Mouse (Mus musculus) MEL (cell line): ENCODE results near the gene Mpp3. TPM values are rescaled to one million over a fixed set of nuclear protein-coding genes. Genes with fewer than 3 reads are reported as not detected.

ENCODE experiments used
- DNase-seq: peaks from one replicate; pipeline ENCODE4 v3.0.0; 2011; ENCODE audit warnings: low read depth, low spot score
- H3K27ac ChIP-seq: 2 replicates; pipeline ENCODE4 v1.5.1; 2012; ENCODE audit warnings: low read depth, mild to moderate bottlenecking, control low read depth, low read length, moderate library complexity; ENCODE audit not compliant: control insufficient read depth
- H3K27me3 ChIP-seq, 2 experiments: fragments of 150-350 bp in 1 of 2; sonication (generic) in 1 of 2; 2 replicates each; pipeline ENCODE4 v1.6.1; 2012; ENCODE audit warnings: low read length in 2 of 2, mild to moderate bottlenecking in 2 of 2, improper control_type of control experiment in 1 of 2, moderate library complexity in 1 of 2; ENCODE audit not compliant: insufficient read depth in 2 of 2, control insufficient read depth in 1 of 2
- H3K36me3 ChIP-seq, 2 experiments: 2 replicates each; pipeline ENCODE4 v1.6.1; 2012 to 2014; ENCODE audit warnings: low read length in 2 of 2, improper control_type of control experiment in 1 of 2, inconsistent platforms in 1 of 2, mild to moderate bottlenecking in 1 of 2; ENCODE audit not compliant: insufficient read depth in 2 of 2, control insufficient read depth in 1 of 2
- H3K4me1 ChIP-seq, 2 experiments: fragments of 150-350 bp in 1 of 2; sonication (generic) in 1 of 2; 2 replicates each; pipeline ENCODE4 v1.6.1; 2012; ENCODE audit warnings: low read length in 2 of 2, improper control_type of control experiment in 1 of 2, mild to moderate bottlenecking in 1 of 2; ENCODE audit not compliant: insufficient read depth in 2 of 2, control insufficient read depth in 1 of 2
- H3K4me3 ChIP-seq, 2 experiments: fragments of 150-350 bp in 1 of 2; sonication (generic) in 1 of 2; 2 replicates each; pipeline ENCODE4 v1.5.1; 2012; ENCODE audit warnings: low read depth in 2 of 2, low read length in 2 of 2, mild to moderate bottlenecking in 2 of 2, moderate library complexity in 2 of 2, control low read depth in 1 of 2, improper control_type of control experiment in 1 of 2; ENCODE audit not compliant: control insufficient read depth in 1 of 2, insufficient read depth in 1 of 2
- H3K79me2 ChIP-seq: 2 replicates; pipeline ENCODE4 v1.6.1; 2012; ENCODE audit warnings: mild to moderate bottlenecking, low read length, moderate library complexity; ENCODE audit not compliant: control insufficient read depth, poor library complexity, insufficient read depth
- H3K9ac ChIP-seq: 2 replicates; pipeline ENCODE4 v1.6.1; 2012; ENCODE audit warnings: low read depth, mild to moderate bottlenecking, control low read depth, low read length, moderate library complexity; ENCODE audit not compliant: control insufficient read depth, poor library complexity, severe bottlenecking
- H3K9me3 ChIP-seq: fragments of 150-350 bp; sonication (generic); replicated peaks from 2 replicates; pipeline ENCODE4 v1.6.1; 2012; ENCODE audit warnings: mild to moderate bottlenecking, low read length, improper control_type of control experiment, moderate library complexity; ENCODE audit not compliant: insufficient read depth
- BHLHE40 ChIP-seq: IDR thresholded peaks from 2 replicates; pipeline ENCODE4 v1.6.1; 2012; ENCODE audit warnings: low read depth, mild to moderate bottlenecking, inconsistent platforms, low read length, improper control_type of control experiment, borderline replicate concordance
- CTCF ChIP-seq, 3 experiments: IDR thresholded peaks in 2 of 3; conservative IDR thresholded peaks in 1 of 3; 2 replicates each; pipeline ENCODE4 v1.5.1; 2011 to 2012; ENCODE audit warnings: low read length in 3 of 3, low read depth in 2 of 3, mild to moderate bottlenecking in 2 of 3, improper control_type of control experiment in 1 of 3, inconsistent platforms in 1 of 3, mixed read lengths in 1 of 3, moderate library complexity in 1 of 3; ENCODE audit not compliant: control insufficient read depth in 1 of 3, insufficient read depth in 1 of 3, poor library complexity in 1 of 3, severe bottlenecking in 1 of 3
- E2F4 ChIP-seq: IDR thresholded peaks from 2 replicates; pipeline ENCODE4 v1.6.1; 2011; ENCODE audit warnings: low read depth, low read length, improper control_type of control experiment, borderline replicate concordance
- ELF1 ChIP-seq: IDR thresholded peaks from 2 replicates; pipeline ENCODE4 v1.6.1; 2014; ENCODE audit warnings: low read depth, mild to moderate bottlenecking, inconsistent platforms, low read length, improper control_type of control experiment, moderate library complexity
- EP300 ChIP-seq, 2 experiments: IDR thresholded peaks; 2 replicates each; pipeline ENCODE4 v1.6.1; 2011; ENCODE audit warnings: improper control_type of control experiment in 2 of 2, low read length in 2 of 2, low read depth in 1 of 2, mild to moderate bottlenecking in 1 of 2
- GABPA ChIP-seq: IDR thresholded peaks from 2 replicates; pipeline ENCODE4 v1.6.1; 2012; ENCODE audit warnings: low read depth, mild to moderate bottlenecking, inconsistent platforms, low read length, improper control_type of control experiment, moderate library complexity
- GATA1 ChIP-seq: IDR thresholded peaks from 2 replicates; pipeline ENCODE4 v1.6.1; 2011; ENCODE audit warnings: low read depth, low read length, improper control_type of control experiment
- HCFC1 ChIP-seq: IDR thresholded peaks from 2 replicates; pipeline ENCODE4 v1.6.1; 2012; ENCODE audit warnings: low read depth, mild to moderate bottlenecking, inconsistent platforms, low read length, improper control_type of control experiment, moderate library complexity
- MAFK ChIP-seq: IDR thresholded peaks from 2 replicates; pipeline ENCODE4 v1.6.1; 2011; ENCODE audit warnings: low read depth, mild to moderate bottlenecking, low read length, improper control_type of control experiment, borderline replicate concordance
- MAX ChIP-seq: IDR thresholded peaks from 2 replicates; pipeline ENCODE4 v1.6.1; 2011; ENCODE audit warnings: low read length, improper control_type of control experiment
- MEF2A ChIP-seq: IDR thresholded peaks from 2 replicates; pipeline ENCODE4 v1.6.1; 2014; ENCODE audit warnings: low read depth, mild to moderate bottlenecking, inconsistent platforms, low read length, improper control_type of control experiment; ENCODE audit not compliant: poor library complexity, insufficient replicate concordance, severe bottlenecking; ENCODE audit errors: extremely low read depth
- MXI1 ChIP-seq: IDR thresholded peaks from 2 replicates; pipeline ENCODE4 v1.6.1; 2011; ENCODE audit warnings: mild to moderate bottlenecking, low read depth, low read length, improper control_type of control experiment
- NRF1 ChIP-seq: IDR thresholded peaks from 2 replicates; pipeline ENCODE4 v1.6.1; 2014; ENCODE audit warnings: low read depth, mild to moderate bottlenecking, inconsistent platforms, low read length, improper control_type of control experiment, moderate library complexity; ENCODE audit not compliant: poor library complexity, insufficient read depth, severe bottlenecking
- POLR2A ChIP-seq, 2 experiments: IDR thresholded peaks; 2 replicates each; pipeline ENCODE4 v1.6.1; 2011 to 2012; ENCODE audit warnings: low read length in 2 of 2, mild to moderate bottlenecking in 2 of 2, control low read depth in 1 of 2, improper control_type of control experiment in 1 of 2, low read depth in 1 of 2, moderate library complexity in 1 of 2; ENCODE audit not compliant: control insufficient read depth in 1 of 2, insufficient read depth in 1 of 2, poor library complexity in 1 of 2
- RAD21 ChIP-seq: IDR thresholded peaks from 2 replicates; pipeline ENCODE4 v1.6.1; 2011; ENCODE audit warnings: mild to moderate bottlenecking, low read depth, low read length, improper control_type of control experiment
- SIN3A ChIP-seq: IDR thresholded peaks from 2 replicates; pipeline ENCODE4 v1.6.1; 2012; ENCODE audit warnings: low read length, improper control_type of control experiment, inconsistent platforms
- TAL1 ChIP-seq: IDR thresholded peaks from 2 replicates; pipeline ENCODE4 v1.6.1; 2012; ENCODE audit warnings: mild to moderate bottlenecking, inconsistent platforms, low read length, moderate library complexity, mixed read lengths
- TBP ChIP-seq: IDR thresholded peaks from 2 replicates; pipeline ENCODE4 v1.8.0; 2011; ENCODE audit warnings: low read depth, low read length, improper control_type of control experiment
- ZC3H11A ChIP-seq: IDR thresholded peaks from 2 replicates; pipeline ENCODE4 v1.6.1; 2012; ENCODE audit warnings: low read depth, mild to moderate bottlenecking, inconsistent platforms, low read length, improper control_type of control experiment
- ZKSCAN1 ChIP-seq: IDR thresholded peaks from 2 replicates; pipeline ENCODE4 v1.6.1; 2012; ENCODE audit warnings: low read depth, mild to moderate bottlenecking, inconsistent platforms, low read length, improper control_type of control experiment, moderate library complexity
- ZMIZ1 ChIP-seq: IDR thresholded peaks from 2 replicates; pipeline ENCODE4 v1.6.1; 2012; ENCODE audit warnings: low read depth, mild to moderate bottlenecking, inconsistent platforms, low read length, improper control_type of control experiment, moderate library complexity
- ZNF384 ChIP-seq: IDR thresholded peaks from 2 replicates; pipeline ENCODE4 v1.6.1; 2012; ENCODE audit warnings: low read depth, mild to moderate bottlenecking, inconsistent platforms, low read length, improper control_type of control experiment
- polyA plus RNA-seq, 2 experiments: library from polyadenylated mRNA; stranded (reverse) in 1 of 2; unstranded in 1 of 2; fragments of >175 nt in 1 of 2; fragments of >200 nt in 1 of 2; gene quantifications; 2 replicates each; pipeline versions ENCODE4 v1.2.1 to v1.2.4; 2012; ENCODE audit warnings: low replicate concordance in 2 of 2, low read depth in 1 of 2; ENCODE audit not compliant: insufficient read length in 2 of 2, insufficient read depth in 1 of 2, missing spikeins in 1 of 2
- total RNA-seq: library from RNA; depleted of rRNA; stranded (reverse); fragments of 300-350 nt; gene quantifications from 2 replicates; pipeline ENCODE4 v1.2.3, GENCODE M21; 2012

Mpp3 gene
- total and polyA plus RNA-seq, 3 experiments, result 5.5 to 7.1 TPM; not detected in 1

DNA sequence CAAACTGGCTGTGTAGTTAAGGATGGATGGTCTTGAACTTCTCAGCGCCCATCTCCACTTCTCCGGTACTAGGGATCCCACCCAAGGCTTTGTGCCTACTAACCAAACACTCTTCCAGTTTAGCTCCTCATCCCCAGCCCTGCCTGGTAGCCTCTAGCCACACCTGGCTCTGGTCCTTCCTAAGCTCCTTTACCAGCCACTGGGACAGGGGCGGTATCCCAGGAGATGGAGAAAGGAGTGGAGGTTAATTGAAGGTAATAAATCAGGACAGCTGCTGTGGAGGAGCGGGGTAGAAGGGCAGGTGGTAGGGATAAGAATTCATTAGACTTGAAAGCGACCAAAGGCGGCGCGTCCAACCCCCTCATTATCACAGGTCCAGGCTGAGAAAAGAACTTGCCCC lies 63.6 kb downstream of the Mpp3 start:
- H3K27ac ChIP-seq, result no peak overlapping the region
- H3K79me2 ChIP-seq, result no peaks in the 10 kb centered on the region
- TF ChIP-seq MXI1 (no peak), MAFK (no peak)
- no peaks in the 10 kb centered on the region for H3K9me3 ChIP-seq
- no peaks in the 10 kb centered on the region for H3K4me1 ChIP-seq
- H3K27me3 ChIP-seq, result peaks cover 3 to 9% of the 10 kb centered on the region in 2 experiments
- H3K36me3 ChIP-seq, result no peaks in the 10 kb centered on the region
- DNase-seq, result no peak
- no peak overlapping the region for H3K9ac ChIP-seq
- H3K4me3 ChIP-seq, result no peak overlapping the region

DNA sequence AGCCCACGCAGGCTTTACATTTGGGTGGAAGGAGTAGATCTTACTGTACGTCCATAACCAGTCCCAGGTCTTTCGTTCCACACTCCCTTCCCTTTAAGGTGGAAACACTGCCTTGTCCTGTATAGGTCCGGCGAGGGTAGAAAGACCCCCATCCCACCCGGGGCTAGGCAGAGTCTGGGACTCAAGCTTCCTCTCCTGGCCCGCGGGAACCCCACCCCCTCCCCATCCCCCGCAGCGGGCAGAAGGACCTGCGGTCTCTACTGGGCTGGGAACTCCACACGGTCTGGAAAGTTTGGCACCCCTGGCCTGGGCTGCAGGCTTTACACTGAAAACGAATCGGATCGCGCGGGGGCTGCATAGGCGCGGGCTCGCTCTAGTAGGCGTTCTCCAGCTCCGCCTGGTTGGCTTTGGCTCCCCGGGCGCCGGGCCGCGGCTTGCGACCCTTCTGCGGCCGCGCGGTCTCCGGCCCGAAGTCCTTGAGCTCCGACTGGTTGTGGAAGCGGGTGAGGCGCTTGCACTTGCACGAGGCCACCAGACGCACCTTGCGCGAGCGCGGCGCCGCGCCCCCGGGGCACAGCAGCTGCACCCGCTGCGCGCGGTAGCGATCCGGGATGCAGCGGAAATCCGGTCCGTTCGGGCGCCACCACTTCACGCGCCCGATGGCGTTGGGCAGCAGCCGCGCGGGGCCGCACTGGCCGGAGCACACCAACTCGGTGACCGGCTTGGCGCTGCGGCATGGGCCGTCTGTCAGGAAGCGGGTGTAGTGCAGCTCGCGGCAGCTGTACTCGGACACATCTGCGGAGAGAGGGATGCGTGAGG lies 64.6 kb downstream of the Mpp3 start:
- DNase-seq, result no peak
- H3K4me3 ChIP-seq, result no peak overlapping the region
- no peaks in the 10 kb centered on the region for H3K36me3 ChIP-seq
- H3K9me3 ChIP-seq, result no peaks in the 10 kb centered on the region
- H3K27me3 ChIP-seq, result peaks cover 6 to 9% of the 10 kb centered on the region in 2 experiments
- no peaks in the 10 kb centered on the region for H3K79me2 ChIP-seq
- H3K27ac ChIP-seq, result no peak overlapping the region
- TF ChIP-seq E2F4 (no peak), MAX (no peak), GABPA (no peak), TBP (no peak), TAL1 (no peak)
- no peaks in the 10 kb centered on the region for H3K4me1 ChIP-seq
- no peak overlapping the region for H3K9ac ChIP-seq

DNA sequence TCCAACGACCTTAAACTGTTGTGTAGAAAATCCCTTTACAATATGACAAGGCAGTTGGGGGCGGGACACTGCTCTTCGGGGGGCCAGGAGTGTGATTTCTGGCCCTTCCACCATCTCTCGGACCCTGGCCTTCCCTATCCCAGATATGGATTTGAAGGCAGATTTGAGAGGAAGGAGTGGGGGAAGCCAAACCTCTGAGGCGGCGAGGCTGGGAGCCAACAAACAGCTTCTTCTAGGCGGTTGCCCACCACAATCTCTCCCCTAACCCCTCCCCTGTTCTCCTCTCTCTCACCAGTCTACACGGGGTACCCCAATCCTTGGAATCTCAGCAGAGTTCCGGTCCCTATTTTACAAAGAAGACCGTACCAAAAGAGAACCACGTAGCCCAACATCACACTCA lies 65.2 kb downstream of the Mpp3 start:
- Histone ChIP-seq H3K27ac (no peak overlapping the region), H3K4me3 (no peak overlapping the region), H3K9ac (no peak overlapping the region), H3K4me1 (no peaks in the 10 kb centered on the region), H3K79me2 (no peaks in the 10 kb centered on the region), H3K36me3 (no peaks in the 10 kb centered on the region), H3K27me3 (peaks cover 6 to 12% of the 10 kb centered on the region in 2 experiments), H3K9me3 (no peaks in the 10 kb centered on the region)
- no peak for TF ChIP-seq MAFK
- no peak for TF ChIP-seq EP300 (IDR thresholded peaks at IDR 0.05; ENCODE audit: low read depth in 1 of 2, low read length in 2 of 2)
- TF ChIP-seq MXI1, result no peak
- no peak for TF ChIP-seq MEF2A
- TF ChIP-seq ZMIZ1, result no peak
- TF ChIP-seq GABPA, result no peak
- TF ChIP-seq HCFC1, result no peak
- TF ChIP-seq POLR2A (IDR thresholded peaks at IDR 0.05; ENCODE audit: control insufficient read depth in 1 of 2, insufficient read depth in 1 of 2, low read depth in 1 of 2, low read length in 2 of 2, poor library complexity in 1 of 2), result no peak
- no peak for TF ChIP-seq ELF1
- TF ChIP-seq GATA1, result no peak
- no peak for TF ChIP-seq ZKSCAN1
- TF ChIP-seq BHLHE40, result no peak
- TF ChIP-seq NRF1, result no peak
- no peak for TF ChIP-seq SIN3A
- no peak for TF ChIP-seq CTCF (IDR thresholded peaks at IDR 0.05 in 2 of 3, conservative IDR thresholded peaks at IDR 0.05 in 1 of 3; ENCODE audit: control insufficient read depth in 1 of 3, insufficient read depth in 1 of 3, low read depth in 2 of 3, low read length in 3 of 3, poor library complexity in 1 of 3, severe bottlenecking in 1 of 3)
- no peak for TF ChIP-seq ZC3H11A
- no peak for TF ChIP-seq ZNF384
- TF ChIP-seq RAD21, result no peak
- no peak for DNase-seq
